Mouse (Mus musculus) heart, postnatal 14 days (tissue): ENCODE measurements around the gene Ptprk. TPM values are rescaled to one million over a fixed set of nuclear protein-coding genes. Genes with fewer than 3 reads are reported as not detected.

Experiments used
- DNase-seq, 2 experiments: peaks; one replicate each; pipeline ENCODE4 v3.0.0; 2021 to 2022
- intact Hi-C: fragments of 180-260 bp; cut with DNase I; formaldehyde crosslinking; loops from one replicate; pipeline ENCODE4 v1.15.1; 2025
- total RNA-seq, 2 experiments: library from RNA; stranded (reverse); gene quantifications; 2 replicates each; pipeline ENCODE4 v1.2.3; 2021

Ptprk gene
- total RNA-seq, 2 experiments from 2014 or later = 33.4 TPM

DNA sequence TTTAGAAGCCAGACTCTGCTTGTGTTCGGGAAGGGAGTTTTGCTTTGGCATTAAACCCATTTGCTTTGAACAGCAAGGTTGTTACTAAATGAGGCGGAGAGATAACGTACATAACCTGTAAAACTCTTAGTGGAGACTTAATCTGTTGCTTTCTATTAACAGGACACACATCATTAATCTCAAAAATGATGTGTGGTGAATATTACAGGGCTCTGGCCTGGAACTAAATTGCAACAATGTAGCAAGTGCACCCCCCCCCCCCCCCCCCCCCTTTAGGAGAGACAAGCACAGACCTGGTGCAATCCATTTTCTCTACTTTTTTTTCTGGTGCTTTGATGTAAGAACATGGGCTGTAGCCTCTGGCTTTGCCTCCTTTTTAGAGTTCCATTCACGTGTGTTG, 195.7 kb downstream of the Ptprk start:
- no peak for DNase-seq

DNA sequence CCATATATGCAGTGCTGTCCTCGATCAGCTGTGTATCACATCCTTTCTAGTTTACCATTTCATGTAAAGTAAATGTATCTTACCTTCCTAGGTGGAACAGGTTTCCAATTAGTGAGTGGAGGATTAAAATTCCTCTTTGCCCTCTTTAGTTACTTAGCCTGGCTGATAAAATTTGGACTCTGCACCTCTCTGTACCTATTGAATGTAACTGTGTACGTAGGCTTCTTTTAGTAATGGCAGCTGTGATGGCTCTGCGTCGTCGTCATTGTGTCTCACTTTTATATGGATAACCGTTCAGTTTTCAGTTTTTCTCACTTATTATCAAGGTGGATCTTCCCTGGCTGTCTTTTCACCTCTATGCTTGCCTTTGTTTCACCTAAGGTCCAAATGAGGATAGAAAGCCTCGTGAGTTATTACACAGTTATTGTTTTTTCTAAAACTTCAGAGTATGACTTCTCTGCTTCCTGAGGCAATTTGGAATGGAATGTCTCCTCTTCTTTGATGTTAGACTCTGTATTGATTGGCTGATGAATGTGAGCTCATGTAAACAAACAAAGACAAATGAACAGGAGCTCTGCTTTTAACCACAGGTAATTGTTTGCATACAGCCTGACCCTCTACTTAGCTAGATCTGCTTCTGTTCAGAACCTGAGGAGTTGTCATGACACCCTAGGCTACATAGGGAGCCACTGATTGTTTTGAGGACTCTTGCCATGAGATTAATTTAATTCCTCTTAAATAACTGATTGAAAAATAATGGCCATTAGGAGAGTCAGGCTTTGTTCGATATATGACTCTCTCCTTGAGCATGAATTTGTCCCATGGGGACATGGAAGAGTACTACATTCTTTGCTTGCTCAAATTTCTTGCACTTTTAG, 197.3 kb downstream of the Ptprk start:
- intact Hi-C loops = no loop called here

More for the DNA sequence above, 195.7 kb downstream of the Ptprk start:
- intact Hi-C loops = no loop called here

DNA sequence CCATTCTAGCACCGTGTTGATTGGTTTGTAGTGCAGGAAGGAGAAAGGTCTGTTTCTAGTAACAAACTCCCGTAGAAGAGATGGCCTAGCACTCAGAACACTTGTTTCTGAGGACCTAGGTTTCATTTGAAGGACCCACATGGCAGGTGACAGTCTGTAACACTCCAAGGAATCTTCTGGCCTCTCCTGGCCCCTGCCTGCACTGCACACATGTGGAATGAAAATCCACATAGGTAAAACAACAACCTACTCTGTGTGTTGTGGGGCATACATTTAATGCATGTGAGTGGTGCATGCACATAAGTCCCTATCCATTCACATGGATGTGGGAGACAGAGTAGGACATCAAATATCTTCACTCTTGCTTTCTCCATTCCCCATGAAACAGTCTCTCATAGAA, 204.1 kb downstream of the Ptprk start:
- intact Hi-C loops = no loop called here
- DNase-seq = no peak

More for the DNA sequence above, 197.3 kb downstream of the Ptprk start:
- DNase-seq = no peak

DNA sequence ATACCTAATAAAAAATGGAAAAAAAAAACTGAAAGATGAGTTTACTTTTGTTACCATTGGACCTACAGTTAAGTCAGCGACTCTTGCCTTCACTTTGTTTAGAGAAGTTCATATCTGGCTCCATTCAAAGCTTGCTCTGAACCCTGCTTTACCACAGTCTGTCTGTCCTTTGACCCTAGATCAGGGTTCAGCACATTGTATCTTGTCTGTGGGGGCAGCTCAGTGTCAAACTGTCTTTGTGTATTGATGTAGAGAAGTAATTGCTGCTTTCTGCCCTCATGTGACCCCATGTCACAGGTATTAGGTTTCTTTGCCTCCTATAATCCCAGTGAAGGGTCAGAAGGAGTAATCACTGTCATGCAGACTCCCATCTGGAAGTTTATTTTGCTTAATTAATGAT, 222.9 kb downstream of the Ptprk start:
- intact Hi-C loops = no loop called here
- DNase-seq = no peak

DNA sequence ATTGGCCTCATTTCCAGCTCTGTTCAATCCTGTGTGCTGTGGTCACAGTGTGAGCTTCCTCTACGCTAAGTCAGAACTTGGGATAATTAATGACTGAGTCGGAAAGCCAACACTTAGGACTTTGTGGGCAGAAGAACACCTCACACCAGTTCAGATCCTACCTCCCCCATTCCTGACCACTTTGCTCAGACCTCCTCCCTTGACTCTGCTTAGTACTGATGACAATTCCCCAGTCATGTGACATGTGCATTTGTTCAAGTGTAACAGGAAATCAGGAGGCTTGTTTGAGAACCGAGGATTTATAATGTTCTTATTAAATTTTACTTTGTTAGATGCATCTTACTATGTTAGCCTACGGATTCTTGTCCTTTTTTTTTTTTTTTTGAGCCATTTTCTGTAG, 224.6 kb downstream of the Ptprk start:
- intact Hi-C loops = no loop called here
- DNase-seq = no peak

DNA sequence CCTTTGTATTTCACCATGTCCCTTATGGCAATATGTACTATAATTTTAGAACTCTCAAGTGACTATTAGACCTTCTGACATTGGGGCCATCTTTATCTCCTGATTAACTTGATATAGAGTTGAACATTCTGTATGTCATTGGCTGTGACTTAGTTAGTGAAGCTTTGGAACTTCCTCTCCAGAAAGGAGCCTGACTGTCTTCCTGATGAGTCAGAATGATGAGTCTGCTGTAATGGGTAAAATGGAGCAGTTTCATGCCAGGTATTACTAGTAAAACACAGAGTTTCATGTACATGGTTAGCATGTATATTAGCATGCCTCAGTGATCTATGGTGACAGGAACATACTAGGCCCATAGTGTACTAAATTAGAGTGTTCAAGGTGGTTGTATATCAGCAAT, 229.2 kb downstream of the Ptprk start:
- intact Hi-C loops = no loop called here
- no peak for DNase-seq

DNA sequence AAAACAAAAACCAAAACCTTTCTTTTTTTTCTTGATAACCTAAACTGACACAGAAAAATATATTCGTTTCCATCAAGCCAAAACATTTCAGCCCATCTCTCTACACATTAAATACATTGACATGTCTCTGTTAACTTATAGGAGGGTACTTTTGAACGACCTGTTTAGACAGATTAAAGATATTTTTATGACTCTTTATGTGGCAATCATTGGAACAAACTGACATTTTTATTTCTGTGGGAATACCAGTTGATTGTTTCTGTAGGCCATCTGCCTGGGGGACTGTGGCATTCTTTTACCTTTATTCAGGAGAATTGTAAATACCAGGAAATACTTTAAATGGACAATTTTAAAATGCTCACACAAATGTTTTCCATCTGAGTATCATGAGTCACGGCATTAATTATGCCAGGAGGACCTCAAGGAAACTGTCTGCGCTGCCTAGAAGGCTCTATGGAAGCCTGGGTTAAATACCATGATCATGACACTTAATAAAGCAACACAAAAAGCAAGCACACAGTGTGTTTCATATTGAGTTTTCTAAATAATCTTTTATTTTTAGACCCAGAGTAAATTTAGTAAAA, 229.8 kb downstream of the Ptprk start:
- intact Hi-C loops = no loop called here
- no peak for DNase-seq

DNA sequence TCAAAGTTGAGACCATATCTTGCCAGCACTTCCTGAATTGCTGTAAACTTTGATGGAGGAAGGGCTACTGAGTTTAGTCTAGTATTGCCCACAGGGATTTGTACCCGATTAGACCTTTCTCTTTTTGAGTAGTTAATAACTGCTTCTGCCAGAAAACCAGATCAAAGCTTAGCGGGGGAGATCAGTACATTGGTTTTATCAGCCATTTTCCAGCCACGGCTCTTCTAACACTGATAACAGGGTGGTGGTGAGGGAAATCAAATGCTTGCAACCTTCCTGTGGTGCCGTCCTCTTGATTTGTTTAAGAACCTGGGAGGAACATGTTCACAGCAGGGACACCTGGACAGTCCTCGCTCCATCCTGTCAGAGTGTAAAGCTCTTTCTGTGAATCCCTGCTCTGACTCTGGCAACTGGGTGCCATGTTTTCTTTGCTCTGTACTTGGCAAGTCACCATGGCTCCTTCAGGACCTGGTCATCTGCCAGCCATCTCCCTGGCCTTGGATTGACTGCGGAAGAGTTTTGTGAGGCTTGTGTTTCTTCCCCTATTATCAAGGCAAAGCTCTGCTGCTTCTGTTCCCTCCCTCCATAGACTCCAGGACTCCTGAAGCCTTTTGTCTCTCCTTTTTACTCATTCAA, 231.9 kb downstream of the Ptprk start:
- peak; percentile 2 to 6 for DNase-seq
- intact Hi-C loops = no loop called here

DNA sequence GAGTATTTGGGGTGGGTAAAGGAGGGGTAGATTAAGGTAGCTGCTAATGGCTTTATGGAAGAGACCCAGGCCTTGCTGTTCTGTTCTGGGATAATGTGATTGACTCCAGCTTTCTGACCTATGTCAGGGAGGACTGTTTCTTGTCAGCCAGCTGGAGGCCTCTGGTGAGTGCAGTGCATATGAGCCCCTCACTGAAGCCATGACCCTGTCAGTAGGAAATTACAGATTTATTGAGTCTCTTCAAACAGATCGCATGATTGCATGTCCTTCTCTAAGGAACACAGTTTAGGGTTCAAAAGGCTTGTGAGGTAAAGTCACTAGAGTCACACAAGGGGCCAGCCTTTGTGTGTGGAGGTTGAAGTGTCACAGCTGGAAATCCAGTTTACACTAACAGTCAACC, 236.7 kb downstream of the Ptprk start:
- intact Hi-C loops = no loop called here
- no peak for DNase-seq

DNA sequence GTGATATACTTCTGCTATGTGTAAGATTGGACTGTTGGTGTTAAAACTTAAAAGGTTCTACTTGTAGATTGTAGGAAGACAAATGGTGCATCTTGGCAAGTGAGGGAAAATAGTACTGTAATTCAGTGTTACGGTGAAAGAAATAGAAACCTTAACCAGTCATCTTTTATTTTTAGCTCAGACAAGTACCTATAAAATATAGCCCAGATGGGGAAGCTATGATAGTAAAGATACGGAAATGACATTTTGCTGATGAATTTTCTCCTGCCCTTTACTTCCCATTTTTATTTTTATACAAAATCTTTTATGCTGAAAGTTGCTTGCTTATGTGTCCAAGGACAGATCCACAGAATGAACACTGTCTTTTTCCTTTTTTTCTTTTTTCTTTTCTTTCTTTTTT, 248.4 kb downstream of the Ptprk start:
- DNase-seq = no peak
- intact Hi-C loops = no loop called here

DNA sequence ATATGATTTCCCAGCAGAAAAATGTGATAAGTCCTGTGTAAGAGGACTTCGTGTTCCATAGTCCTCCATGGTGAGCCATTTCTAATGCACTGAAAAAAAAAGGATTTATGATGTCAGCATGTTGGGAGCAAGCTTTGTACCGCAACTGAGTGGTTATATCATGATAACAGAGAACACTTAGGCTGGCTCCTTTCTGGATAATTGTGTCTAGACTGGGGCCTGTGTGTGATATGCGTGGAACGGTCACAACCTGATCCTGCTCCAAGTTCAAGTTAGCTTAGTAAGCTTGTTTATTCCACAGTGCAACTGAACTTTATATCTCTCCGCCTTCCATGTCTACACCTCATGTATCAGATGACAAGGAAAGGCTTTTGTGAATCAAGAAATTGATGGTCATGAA, 260.6 kb downstream of the Ptprk start:
- DNase-seq = no peak
- intact Hi-C loops = no loop called here

DNA sequence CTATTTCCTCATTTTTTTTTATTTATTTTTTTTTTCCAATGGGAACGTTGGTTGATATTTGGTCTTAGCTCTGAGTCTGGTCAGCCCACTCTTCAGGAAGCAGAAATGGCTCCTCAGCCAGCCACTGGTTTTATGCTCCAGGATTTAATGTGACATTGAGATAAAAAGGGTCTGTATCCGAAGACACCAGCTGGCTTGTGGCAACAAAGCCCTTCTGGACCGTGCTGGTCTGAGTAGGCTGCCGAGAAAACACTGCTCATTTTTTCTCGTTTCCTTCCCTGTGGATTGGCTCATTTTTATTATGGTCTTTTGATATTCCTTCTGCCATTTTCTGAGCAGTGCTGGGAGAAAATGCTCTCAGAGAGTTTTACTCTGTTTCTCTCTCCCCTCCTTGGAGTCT, 263.9 kb downstream of the Ptprk start:
- intact Hi-C loops = no loop called here
- DNase-seq = no peak

DNA sequence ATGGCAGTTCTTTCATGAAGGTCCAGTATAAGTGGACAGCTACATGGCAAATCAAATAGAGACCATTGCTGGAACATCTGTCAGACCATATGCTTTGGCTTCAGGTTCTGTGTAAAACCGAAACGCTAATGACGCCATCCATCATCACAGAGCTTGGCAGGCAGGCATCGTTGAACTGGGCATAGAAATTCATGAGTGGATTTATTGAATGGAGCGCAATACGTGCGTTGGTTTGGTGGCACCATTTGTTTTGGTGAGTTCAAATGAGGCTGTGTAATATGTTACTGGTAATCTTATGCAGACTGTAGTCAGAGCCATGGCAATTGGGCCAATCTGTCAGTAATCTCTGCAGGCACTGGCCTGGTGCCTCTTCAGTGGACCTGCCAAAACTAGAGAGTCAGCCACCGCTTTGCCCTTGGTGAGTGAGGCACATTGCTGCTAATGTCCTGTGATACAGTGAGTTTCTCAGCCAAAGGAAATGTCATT, 270.6 kb downstream of the Ptprk start:
- DNase-seq = peak; percentile 32 to 65
- intact Hi-C loops = no loop called here

DNA sequence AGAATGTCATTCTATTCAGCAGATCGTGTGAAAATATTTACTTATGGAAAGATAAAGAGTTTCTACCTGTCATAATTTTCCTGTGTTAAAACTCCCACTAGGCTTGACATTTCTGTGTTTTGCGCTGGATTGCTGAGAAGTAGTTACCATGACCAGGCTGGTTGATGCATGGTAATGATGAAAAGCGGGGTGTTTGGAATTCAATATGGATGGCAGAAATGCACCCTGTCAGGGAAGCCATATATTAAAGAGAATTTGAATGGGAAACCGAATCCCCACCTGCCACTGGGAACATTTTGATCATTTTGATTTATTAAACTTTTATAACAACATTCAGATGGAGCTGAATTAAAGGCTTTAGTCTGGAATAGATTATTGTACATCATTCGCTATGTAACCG, 290.7 kb downstream of the Ptprk start:
- no peak for DNase-seq
- intact Hi-C loops = no loop called here

DNA sequence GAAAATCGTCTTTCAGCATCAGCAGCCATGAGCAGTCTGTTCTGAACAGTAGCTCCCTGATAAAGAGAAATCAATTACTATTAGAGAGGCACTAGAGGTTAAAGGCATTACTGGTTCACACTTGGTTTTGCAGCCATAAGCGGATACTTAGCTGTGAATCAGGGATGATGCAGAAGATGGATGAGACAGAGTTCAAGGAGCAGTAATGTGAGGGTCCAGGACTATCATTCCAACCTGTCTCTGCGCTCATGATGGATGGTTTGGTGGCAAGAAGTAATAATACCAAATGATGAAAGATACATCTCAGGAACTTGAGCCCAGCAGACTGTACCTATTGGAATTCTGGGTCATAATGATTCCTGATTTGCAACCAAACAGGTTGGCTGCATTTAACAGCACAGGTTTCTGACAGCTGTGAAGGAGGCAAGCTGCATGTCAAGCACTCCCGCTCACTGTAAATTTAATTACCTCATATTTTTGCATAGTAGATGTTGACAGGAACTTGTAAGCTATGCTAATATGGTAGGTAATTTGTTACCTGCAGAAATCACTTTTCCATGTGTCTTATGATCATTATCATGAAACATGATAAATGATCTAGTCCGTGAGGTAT, 291.6 kb downstream of the Ptprk start:
- intact Hi-C loops = no loop called here
- DNase-seq = no peak

DNA sequence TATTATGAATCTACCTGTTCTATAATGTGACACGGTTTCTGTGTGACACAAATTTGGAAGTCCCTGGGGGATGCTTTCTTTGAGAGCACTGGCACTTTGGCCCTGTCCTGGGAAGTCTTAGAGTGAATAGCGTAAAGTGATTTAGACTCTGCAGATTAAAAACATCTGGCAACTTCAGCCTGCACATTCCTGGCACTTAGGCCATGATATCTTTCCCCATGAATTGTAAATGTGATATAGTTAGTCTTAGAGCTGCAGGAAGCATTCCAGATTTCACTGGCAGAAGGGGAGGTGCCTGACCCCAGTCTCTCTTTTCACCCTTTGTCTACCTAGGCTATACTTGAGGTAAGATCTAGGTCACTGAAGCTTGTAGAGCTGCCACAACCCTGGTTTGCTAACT, 295.2 kb downstream of the Ptprk start:
- intact Hi-C loops = no loop called here
- no peak for DNase-seq

DNA sequence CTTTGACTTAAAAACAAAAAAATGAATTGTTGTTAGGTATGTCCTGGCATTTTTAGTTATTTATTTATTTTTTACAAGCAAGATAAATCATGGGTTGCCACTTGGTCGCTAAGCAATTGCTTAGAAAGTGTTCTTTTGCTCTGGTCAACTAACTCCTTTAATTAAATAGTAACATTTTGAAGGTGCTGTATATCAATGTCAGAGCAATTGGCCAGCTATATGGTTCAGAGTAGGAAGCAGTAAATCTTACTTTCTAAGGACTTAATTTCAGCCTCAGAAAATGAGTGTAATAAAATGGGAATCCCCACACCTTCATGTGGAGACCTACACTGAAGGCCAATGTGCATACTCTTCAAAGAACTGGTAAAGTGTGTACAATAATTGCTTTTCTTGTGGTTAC, 300.3 kb downstream of the Ptprk start:
- DNase-seq = no peak
- intact Hi-C loops = no loop called here

DNA sequence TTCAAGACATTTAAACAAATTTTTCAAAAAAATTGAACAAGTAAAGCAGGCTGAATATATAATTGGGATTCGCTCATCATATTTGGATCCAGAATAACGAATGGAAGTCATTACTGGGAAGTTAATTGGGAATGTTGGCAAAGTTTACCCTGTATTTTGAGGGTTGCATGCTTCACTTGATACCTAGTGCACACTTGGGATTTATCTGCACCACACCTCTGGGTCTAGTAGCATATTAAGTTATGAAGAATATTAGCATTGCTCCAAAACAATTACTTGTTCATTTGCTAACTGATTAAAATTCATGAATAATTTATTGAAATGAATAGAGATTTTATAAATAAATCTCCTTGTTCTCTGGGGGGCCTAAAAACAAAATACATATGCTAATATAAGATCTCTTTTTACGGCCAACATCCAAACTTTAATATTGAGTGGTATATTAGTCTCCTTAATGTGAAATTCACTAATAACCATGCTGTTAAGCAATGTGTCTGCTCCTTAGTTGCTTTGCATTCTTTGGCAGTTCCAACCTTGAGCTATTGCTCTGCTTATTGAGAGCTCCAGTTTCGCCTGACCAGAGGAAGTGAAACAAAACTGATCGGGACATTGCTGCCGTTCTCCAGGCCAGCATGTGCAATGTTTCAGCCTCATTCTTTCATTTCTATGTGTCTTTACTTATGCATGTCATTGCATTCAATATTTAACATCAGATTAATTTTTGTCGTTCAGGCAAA, 305.3 kb downstream of the Ptprk start:
- intact Hi-C loops = no loop called here
- no peak for DNase-seq

DNA sequence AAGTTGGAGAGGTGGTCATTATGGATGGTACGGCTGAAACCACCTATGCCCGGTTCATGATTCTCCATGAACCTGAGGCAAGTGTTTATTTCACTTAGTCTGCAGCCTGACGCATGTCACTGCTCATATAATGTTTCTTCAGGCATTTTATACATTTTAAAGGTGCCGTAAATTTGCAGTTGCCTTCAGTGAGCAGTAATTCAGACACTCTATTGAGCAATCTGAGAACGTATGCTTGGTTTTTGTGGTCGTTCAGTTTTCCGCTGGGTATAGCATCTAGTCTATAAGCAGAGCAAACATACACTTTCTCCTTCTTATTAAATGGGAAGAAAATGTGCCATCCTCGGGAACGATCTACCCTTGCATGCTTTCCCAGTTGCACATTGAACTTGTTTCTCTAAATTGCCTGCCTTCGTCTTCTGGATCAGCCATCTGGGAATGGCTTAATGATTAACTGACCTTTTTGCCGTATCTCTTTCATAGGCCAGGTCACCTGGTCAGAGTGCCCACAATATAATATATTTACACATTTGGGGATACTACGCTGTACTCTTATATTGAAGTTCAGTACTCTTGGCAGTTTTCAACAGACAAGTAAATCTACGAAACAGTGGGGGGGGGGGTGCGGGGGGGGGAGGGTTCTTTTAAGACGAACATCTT, 313.1 kb downstream of the Ptprk start:
- no peak for DNase-seq
- intact Hi-C loops = no loop called here

DNA sequence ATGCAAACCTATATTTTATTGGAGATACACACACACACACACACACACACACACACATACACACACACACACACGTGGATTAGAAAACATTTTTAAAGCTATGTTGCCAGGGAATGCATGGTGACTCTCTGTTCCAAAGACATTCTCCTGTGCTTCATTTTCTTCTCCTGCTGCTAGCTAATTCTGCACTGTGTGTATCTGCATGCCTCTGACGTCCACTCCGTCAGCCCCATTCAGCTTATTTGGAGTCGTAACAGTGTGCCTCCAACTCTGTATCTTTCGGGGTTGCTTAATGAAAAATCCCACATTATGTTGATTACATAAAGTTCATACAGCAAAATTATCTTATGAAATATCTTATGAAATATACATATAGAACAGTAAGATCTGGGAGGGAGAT, 316.5 kb downstream of the Ptprk start:
- intact Hi-C loops = no loop called here
- no peak for DNase-seq
